Mouse (Mus musculus) granulocyte monocyte progenitor cell, adult 5-6 weeks (primary cell): ENCODE measurements around the gene Hoxa10. TPM values are rescaled to one million over a fixed set of nuclear protein-coding genes. Genes with fewer than 3 reads are reported as not detected.

Source experiments
- ATAC-seq: replicated peaks from 2 replicates; pipeline ENCODE4 v1.8.0; 2016; ENCODE audit warnings: mild to moderate bottlenecking, moderate TSS enrichment, inconsistent platforms; ENCODE audit not compliant: poor library complexity, severe bottlenecking
- total RNA-seq, 2 experiments: library from RNA; stranded (forward) in 1 of 2; stranded (reverse) in 1 of 2; fragments of 200-712, 200-1000 nt in 1 of 2; fragments of >200 nt in 1 of 2; fragmentation: Nextera tagmentation in 1 of 2; gene quantifications; 2 replicates each; pipeline ENCODE4 v1.2.3; 2014 to 2017

The Hoxa10 gene
- total RNA-seq, 2 experiments from 2014 or later = 0.57 TPM; not detected in 1

DNA sequence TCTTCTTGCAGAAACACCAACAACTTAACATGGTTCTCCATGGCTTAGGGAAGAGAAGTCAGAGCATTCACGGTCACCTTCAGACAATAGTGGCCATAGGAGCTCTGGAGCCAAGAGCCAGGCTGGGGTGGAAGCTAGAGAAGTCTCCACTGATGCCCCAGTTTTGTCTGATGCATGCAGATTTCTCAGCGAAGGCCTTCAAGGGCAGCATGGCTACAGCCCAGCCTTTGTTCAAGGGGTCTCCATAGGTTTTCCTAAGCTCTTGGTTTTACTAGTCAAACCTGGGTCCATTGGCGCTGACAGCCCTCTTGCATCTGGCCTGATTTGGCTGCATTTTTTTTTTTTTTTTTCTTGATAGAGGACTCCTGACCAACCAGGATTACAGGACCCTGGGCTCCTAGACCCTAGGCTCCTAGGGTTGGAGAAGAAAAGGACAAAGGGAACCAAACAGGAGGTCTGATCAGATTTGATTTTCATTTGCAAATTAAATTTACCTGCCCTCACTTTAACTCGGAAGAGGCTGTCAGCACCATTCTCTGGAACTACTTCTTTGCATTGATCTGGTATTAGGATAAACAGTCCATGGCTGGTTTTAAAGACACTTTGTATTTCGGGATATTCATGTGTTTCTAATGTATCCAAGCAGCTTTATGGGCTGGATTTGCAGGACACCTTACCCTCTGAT, 23.6 kb upstream of the Hoxa10 start:
- ATAC-seq = no peak

DNA sequence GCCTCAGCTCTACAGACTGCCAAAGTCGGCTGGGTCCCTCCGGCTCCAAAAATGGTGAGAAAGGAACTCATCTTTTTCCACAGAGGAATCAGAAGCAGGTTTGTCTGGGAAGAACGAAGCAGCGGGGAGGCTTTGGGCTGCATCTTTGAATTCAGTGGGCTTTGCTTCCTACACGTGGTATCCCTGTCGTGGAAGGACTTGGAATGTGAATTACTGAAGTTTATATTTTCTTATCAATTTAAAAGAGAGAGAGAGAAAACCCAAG, 22.6 kb upstream of the Hoxa10 start:
- no peak for ATAC-seq

- ATAC-seq = no peak
These were observed 22.0 kb upstream of the Hoxa10 start for GRCm38 (mm10) chr6:52262463-52263320.

- ATAC-seq = no peak
These were observed 21.3 kb upstream of the Hoxa10 start for GRCm38 (mm10) chr6:52261751-52262462.

DNA sequence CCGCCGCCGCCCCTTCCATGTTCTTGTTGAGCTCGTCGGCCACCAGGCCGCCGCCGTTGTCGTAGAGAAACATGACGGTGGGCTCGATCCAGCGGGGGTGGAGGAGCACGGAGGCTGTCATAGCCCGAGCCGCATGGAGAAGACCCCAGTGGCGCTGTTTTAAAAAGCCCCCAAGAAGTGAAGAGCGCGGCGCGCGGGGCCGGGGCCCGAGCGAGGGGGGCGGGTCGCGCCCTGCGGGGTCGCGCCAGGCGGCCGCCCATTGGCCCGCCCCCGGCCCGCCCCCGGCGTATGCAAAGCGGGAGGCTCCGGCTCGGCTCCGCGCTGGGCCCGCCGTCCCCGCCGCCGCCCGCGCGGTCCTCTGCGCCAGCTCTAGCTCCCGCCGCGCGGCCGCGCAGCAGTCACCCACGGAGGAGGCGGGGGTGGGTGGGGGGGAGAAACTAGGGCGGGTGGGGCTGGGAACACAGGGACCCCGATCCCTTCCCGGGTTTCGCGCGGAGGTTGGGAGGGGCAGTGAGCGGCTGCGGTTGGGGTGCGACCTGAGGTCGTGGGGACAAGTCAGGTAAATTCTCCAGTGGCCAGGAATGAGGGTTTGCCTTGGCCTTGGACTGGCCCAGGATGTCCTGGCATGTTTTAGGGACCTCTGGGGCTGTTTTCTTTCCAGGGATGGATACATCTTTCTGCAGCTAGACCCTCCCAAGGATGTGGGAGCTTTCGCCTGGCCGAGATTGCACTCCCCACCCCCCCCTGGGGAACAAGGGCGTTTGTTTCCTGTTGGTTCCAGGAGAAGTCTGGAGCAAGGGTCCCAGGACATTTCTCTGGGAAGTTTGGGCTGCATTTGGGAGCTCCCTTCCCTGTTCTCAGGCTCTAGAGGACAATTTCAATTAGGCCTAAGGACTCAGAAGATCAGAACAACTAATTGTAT, 20.3 kb upstream of the Hoxa10 start, which contains the start of gene Hoxa13:
Gene Hoxa13 (minus strand): TSS at position 227 of the 922 bp plus-strand sequence.
- no peak; the same call in 1 of the 2 replicates for ATAC-seq

DNA sequence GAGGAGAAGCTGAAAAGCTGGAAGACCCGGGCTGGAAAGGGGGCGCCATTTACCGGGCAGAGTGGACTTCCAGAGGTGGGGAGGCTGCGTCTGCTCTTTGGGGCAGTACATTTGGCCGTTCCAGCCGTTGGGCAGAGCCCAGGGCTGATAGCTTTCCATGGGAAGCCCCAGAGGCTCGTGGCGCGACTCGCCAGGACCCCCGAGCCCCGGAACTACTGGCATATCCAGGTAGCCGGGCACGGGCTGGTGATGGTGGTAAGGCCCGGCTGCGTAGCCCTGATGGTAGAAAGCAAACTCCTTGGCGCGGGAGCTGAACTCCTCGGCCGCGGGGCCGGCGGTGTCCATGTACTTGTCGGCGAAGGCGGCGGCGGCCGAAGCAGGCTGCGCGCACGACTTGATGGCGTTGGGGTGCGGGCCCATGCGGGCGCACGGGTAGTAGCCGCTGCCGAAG, 19.2 kb upstream of the Hoxa10 start:
- 0 out of 2 replicates have a peak, but pooled peaks have one; percentile 16 for ATAC-seq

- ATAC-seq = no peak
These were observed 18.6 kb upstream of the Hoxa10 start for GRCm38 (mm10) chr6:52259081-52259790.

GRCm38 (mm10) chr6:52256956-52257355, 16.3 kb upstream of the Hoxa10 start:
- peak; percentile 74 for ATAC-seq

DNA sequence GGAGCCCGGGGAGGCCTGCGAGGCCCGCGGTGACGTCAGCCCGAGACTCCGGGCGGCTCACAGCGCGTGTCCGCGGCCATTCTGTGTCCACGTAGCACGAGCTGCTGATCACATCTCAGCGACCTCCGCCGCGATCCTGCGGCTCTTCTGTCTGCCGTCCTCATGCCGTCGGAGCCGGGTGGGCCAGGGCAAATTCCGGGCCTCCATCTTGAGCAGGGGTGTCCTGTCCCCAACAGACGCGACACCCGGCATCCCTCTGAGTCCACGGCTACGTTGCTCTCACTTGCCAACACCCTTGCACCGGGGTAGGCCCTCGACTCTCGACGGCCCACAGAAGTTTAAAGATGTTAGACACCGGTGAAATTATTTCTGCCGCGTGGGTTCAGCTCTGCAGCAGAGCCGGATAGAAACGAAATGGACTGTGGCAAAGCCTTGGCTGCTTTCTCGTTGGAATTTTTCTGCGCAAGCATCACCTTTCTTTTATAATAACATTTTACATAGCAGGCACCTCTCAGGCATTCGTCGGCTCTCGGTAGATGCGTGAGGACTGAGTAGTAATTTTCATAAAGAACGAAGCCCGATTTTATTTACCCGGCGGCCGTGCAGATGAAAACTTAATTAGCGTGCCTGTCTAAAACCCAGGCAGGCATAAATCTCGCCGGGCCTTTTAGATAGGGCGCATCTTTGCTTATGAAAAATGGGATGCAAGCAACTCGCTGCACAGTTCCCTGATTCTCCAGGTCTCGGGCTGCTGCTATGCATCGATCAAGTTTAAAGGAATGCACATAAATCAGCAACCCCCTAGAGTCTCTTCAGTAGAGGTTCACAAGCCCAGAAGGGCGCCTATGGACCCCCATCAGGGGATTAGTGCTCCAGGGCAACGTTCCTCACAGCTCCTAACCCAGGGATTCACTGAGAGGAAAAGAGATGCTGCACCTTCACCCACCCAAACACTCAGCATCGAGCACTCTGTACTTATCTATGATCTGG, 13.2 kb upstream of the Hoxa10 start:
- peak; percentile 14; the same call in 1 of the 2 replicates for ATAC-seq

- 0 out of 2 replicates have a peak, but pooled peaks have one; percentile 15 for ATAC-seq
These were observed 12.2 kb upstream of the Hoxa10 start for GRCm38 (mm10) chr6:52252775-52253376.

DNA sequence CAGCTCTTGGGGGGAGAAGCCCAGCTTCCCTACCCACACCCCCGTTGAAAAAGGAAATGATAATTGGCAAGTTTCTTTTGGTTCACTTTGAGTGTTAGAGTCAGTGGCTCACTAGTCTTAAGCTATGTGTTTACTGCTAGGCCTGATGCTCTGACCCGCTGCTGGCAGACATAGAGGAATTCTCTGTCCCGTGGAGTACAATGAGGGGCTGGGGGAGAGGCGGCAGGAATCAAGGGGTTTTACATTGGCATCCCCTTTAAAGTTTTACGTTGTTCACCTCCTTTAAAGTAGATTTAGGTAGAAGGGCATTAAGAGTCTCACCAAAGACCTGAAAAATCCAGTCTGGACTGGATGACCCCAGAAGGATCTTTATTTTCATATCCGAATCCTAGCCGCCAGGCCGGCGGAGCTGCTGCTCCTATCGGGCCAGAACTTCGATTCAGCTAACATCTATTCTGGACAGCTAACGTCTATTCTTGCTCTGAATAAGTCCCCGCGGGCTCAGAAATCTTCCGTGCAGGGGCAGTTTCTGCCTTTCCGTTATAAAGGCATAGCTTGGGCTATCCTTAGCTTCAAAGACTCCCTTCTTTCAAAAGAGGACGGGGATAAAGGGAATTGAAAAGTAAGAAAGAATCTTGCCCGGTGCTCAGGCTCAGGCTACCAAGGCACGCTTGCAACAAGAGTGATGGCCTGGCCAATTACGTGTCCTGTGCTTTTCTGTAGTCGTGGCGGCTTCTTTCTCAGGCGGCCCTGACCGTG, 11.5 kb upstream of the Hoxa10 start:
- ATAC-seq = no peak

- no peak for ATAC-seq
These were observed 10.7 kb upstream of the Hoxa10 start for GRCm38 (mm10) chr6:52251177-52251879.

- ATAC-seq = no peak
These were observed 9.2 kb upstream of the Hoxa10 start for GRCm38 (mm10) chr6:52249826-52250225.

GRCm38 (mm10) chr6:52249415-52249738, 8.7 kb upstream of the Hoxa10 start:
- ATAC-seq = no peak

DNA sequence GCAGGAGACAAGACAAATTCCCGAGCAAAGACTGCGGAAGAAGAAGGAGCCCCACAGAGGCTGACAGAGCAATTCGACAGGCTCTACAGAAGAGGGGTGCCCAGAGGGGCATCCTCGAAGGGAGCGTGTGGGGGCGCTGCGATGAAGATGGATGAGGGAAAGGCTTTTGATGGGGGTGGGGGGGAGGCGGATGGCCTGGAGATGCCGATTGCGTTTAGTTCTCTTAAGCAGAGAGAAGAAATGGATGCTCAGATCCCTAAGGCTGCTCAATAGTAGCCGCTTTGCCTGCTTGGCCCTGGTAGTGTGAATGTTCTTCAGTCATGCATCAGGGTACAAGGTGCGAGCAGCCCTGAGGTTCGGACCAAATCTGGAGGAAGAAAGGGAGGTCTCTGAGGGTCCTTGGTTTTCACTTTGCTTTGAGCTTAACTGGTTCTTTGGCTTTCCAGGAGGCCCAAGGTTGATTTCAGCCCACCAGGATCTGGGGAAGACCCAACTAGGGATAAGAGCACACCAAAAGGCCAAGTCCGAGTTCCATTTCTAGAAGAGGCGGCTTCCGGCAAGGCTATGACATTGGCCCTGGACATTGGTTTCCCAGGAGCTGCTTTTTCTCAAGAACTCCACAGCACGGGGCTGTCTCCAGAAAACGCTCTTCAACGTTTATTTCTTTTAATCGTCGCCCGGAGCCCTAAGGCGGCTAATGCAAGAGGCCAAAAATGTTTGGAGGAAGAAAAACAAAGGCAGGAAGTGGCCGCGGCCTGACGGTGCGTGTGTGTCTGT, 8.2 kb upstream of the Hoxa10 start:
- no peak for ATAC-seq
